Mouse (Mus musculus) embryonic facial prominence, embryonic 10.5 days (tissue): Measurements from ENCODE around the gene Inafm1. TPM values are rescaled to one million over a fixed set of nuclear protein-coding genes. Genes with fewer than 3 reads are reported as not detected.

Source experiments
- DNase-seq: peaks from one replicate; pipeline ENCODE4 v3.0.0-alpha.2; 2017; ENCODE audit warnings: low spot score
- H3K27ac ChIP-seq: fragments of 300-500 bp; sonication (generic); replicated peaks from 2 replicates; pipeline ENCODE4 v1.5.1; 2016; ENCODE audit warnings: mild to moderate bottlenecking
- H3K27me3 ChIP-seq: fragments of 300-500 bp; sonication (generic); replicated peaks from 2 replicates; pipeline ENCODE4 v1.6.1; 2016; ENCODE audit warnings: low read depth, mild to moderate bottlenecking; ENCODE audit not compliant: poor library complexity, severe bottlenecking
- H3K36me3 ChIP-seq: fragments of 300-500 bp; sonication (generic); replicated peaks from 2 replicates; pipeline ENCODE4 v1.6.1; 2016; ENCODE audit warnings: mild to moderate bottlenecking, moderate library complexity
- H3K4me1 ChIP-seq: fragments of 300-500 bp; sonication (generic); 2 replicates; pipeline ENCODE4 v1.6.1; 2016
- H3K4me3 ChIP-seq: fragments of 300-500 bp; sonication (generic); 2 replicates; pipeline ENCODE4 v1.5.1; 2016; ENCODE audit warnings: mild to moderate bottlenecking, moderate library complexity
- H3K9me3 ChIP-seq: fragments of 300-500 bp; sonication (generic); 2 replicates; pipeline ENCODE4 v1.6.1; 2016; ENCODE audit warnings: mild to moderate bottlenecking
- WGBS: fragments of 180-500 bp; shearing (Covaris S2); methylation state at CpG from one replicate; pipeline ENCODE4 v1.1.7; 2016; 5-methylcytosine and 5-hydroxymethylcytosine counted together
- polyA plus RNA-seq: library from polyadenylated mRNA; unstranded; fragments of >200 nt; fragmentation: Nextera tagmentation; extraction: Ambion mirVana; gene quantifications from 2 replicates; pipeline ENCODE4 v1.2.1, GENCODE M21; 2016

Gene Inafm1
- polyA plus RNA-seq, 1 experiment from 2014 or later: 9.1 TPM

GRCm38 (mm10) chr7:16244067-16244466 lies 29.4 kb downstream of the Inafm1 start, which contains the start of gene C5ar2:
C5ar2 (minus strand) TSS chr7:16244154.
- Histone ChIP-seq H3K27ac (no peak within 1 kb of the TSS), H3K36me3 (no peaks in the 10 kb centered on the region), H3K4me1 (peaks cover 3% of the 10 kb centered on the region; the same call in 1 of the 2 replicates), H3K4me3 (no peak within 1 kb of the TSS), H3K27me3 (no peaks in the 10 kb centered on the region), H3K9me3 (no peaks in the 10 kb centered on the region)
- no peak for DNase-seq
- 69% methylated on average over 5 of the region's 5 CpGs for WGBS

DNA sequence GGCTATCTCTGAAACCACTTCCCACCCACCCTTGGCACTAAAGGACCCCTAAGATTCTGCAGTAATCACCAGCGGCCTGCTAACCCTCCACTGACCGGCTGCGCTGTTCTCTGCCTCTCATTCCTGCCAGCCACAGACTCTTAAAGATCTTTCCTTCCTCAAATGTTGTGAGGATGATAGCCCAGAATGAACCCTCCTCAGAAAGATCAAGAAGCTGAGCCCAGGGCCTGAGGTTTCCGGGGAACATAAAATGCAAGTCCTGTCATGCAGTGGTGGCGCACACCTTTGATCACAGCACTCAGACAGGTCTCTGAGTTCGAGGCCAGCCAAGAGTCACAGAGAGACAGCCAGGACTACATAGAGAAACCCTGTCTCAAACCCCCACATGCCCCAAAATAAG lies 31.2 kb downstream of the Inafm1 start:
- Histone ChIP-seq H3K27ac (no peak overlapping the region), H3K36me3 (no peaks in the 10 kb centered on the region), H3K27me3 (no peaks in the 10 kb centered on the region), H3K4me3 (no peak overlapping the region), H3K9me3 (no peaks in the 10 kb centered on the region), H3K4me1 (peaks cover 3% of the 10 kb centered on the region; the same call in 1 of the 2 replicates)
- whole genome bisulfite sequencing: 88% methylated on average over 6 of the region's 6 CpGs
- no peak for DNase-seq

- Histone ChIP-seq H3K4me1 (peaks cover 3% of the 10 kb centered on the region; the same call in 1 of the 2 replicates), H3K27ac (no peak overlapping the region), H3K27me3 (no peaks in the 10 kb centered on the region), H3K36me3 (no peaks in the 10 kb centered on the region), H3K4me3 (no peak overlapping the region), H3K9me3 (no peaks in the 10 kb centered on the region)
- 47% methylated on average over 11 of the region's 11 CpGs for WGBS
- peak; percentile 30 for DNase-seq
These were observed 31.6 kb downstream of the Inafm1 start for GRCm38 (mm10) chr7:16241787-16242186.

DNA sequence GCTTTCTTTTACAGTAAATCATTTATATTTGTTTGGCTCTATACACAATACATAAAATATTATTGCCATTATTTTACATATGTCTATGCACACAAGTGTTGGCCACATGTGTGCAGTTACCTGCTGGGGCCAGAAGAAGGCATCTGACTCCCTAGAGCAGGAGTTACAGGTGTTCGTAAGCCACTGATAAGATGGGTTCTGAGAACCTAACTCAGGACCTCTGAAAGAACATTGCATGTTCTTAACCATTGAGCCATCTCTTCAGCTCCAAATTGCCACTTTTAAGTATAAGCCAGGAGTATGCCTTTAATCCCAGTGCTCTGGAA lies 32.5 kb downstream of the Inafm1 start:
- Histone ChIP-seq H3K36me3 (no peaks in the 10 kb centered on the region), H3K27ac (no peak overlapping the region), H3K9me3 (no peaks in the 10 kb centered on the region), H3K4me1 (peaks cover 3% of the 10 kb centered on the region; the same call in 1 of the 2 replicates), H3K27me3 (no peaks in the 10 kb centered on the region), H3K4me3 (no peak overlapping the region)
- no peak for DNase-seq
- WGBS: 98% methylated on average over 1 of the region's 1 CpGs

- H3K27ac ChIP-seq: no peak overlapping the region
- H3K36me3 ChIP-seq: no peaks in the 10 kb centered on the region
- H3K9me3 ChIP-seq: no peaks in the 10 kb centered on the region
- 0 out of 2 replicates have a peak, but pooled peaks cover 3% of the 10 kb centered on the region for H3K4me1 ChIP-seq
- no peak for DNase-seq
- no peaks in the 10 kb centered on the region for H3K27me3 ChIP-seq
- WGBS: 81% methylated on average over 7 of the region's 7 CpGs
- no peak overlapping the region for H3K4me3 ChIP-seq
These were observed 33.0 kb downstream of the Inafm1 start for GRCm38 (mm10) chr7:16240281-16240977.

DNA sequence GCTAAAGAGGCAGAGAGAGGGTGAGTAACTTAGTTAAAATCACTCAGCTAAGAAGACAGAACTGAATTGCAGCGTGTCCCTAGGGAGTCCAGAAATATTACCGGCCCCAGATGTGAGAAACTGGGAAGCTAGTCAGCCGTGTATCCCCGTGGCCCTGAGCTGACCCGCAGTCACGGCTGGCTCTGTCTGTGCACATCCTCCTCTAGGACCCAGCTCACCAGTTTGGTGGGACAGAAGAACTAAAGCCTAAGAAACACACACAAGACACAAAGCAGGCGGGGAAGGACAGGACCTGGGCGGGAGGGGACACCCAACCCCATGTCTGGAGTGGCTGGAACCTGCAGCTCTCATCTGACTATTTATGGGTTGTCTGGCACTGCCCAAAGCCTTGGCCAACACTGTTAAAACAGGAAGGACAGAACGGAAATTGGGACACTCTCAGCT lies 33.8 kb downstream of the Inafm1 start:
- WGBS: 64% methylated on average over 9 of the region's 9 CpGs
- no peaks in the 10 kb centered on the region for H3K36me3 ChIP-seq
- no peak overlapping the region for H3K27ac ChIP-seq
- DNase-seq: no peak
- no peaks in the 10 kb centered on the region for H3K27me3 ChIP-seq
- H3K4me1 ChIP-seq: 0 out of 2 replicates have a peak, but pooled peaks cover 3% of the 10 kb centered on the region
- no peaks in the 10 kb centered on the region for H3K9me3 ChIP-seq
- H3K4me3 ChIP-seq: no peak overlapping the region

- WGBS: 20% methylated on average over 5 of the region's 5 CpGs
- Histone ChIP-seq H3K9me3 (peaks cover 7% of the 10 kb centered on the region), H3K27me3 (no peaks in the 10 kb centered on the region), H3K4me1 (peaks cover 31% of the 10 kb centered on the region), H3K4me3 (0 out of 2 replicates have a peak overlapping the region, but pooled peaks have one; percentile 22), H3K27ac (peak overlapping the region; percentile 12; the same call in 1 of the 2 replicates), H3K36me3 (no peaks in the 10 kb centered on the region)
- DNase-seq: peak; percentile 74
These were observed 43.5 kb downstream of the Inafm1 start for GRCm38 (mm10) chr7:16229869-16230268.

Other genes starting within 250 kb of the Inafm1 start
- 8.9 and 9.2 TPM in 2 replicates for gene Bicra, start 225.7 kb downstream of the Inafm1 start, polyA plus RNA-seq
- 0.05 TPM in 1 of 2 replicates, not detected in the other for gene Zfp541, start 211.8 kb downstream of the Inafm1 start, polyA plus RNA-seq
- gene Napa, start 175.2 kb downstream of the Inafm1 start, polyA plus RNA-seq: 200 and 202 TPM in 2 replicates
- 25.8 and 26.7 TPM in 2 replicates for gene Kptn, start 153.7 kb downstream of the Inafm1 start, polyA plus RNA-seq
- 0.16 and 0.20 TPM in 2 replicates for gene Slc8a2, start 143.8 kb downstream of the Inafm1 start, polyA plus RNA-seq
- 55.5 and 67.7 TPM in 2 replicates for gene Meis3, start 98.5 kb downstream of the Inafm1 start, polyA plus RNA-seq
- 19.0 and 20.1 TPM in 2 replicates for gene Dhx34, start 51.6 kb downstream of the Inafm1 start, polyA plus RNA-seq
- gene C5ar2, start 29.5 kb downstream of the Inafm1 start, polyA plus RNA-seq: 0.05 and 0.09 TPM in 2 replicates
- gene C5ar1, start 14.1 kb downstream of the Inafm1 start, polyA plus RNA-seq: 0.54 and 0.64 TPM in 2 replicates
- gene Ccdc9, start 13.2 kb upstream of the Inafm1 start, polyA plus RNA-seq: 27.1 and 27.5 TPM in 2 replicates
- gene Bbc3, start 34.8 kb upstream of the Inafm1 start, polyA plus RNA-seq: 12.9 and 13.4 TPM in 2 replicates
- gene Sae1, start 114.2 kb upstream of the Inafm1 start, polyA plus RNA-seq: 479 and 497 TPM in 2 replicates
- gene Zc3h4, start 127.3 kb upstream of the Inafm1 start, polyA plus RNA-seq: 20.5 and 22.2 TPM in 2 replicates
- gene Tmem160, start 179.2 kb upstream of the Inafm1 start, polyA plus RNA-seq: 71.5 and 76.4 TPM in 2 replicates
- gene Npas1, start 204.1 kb upstream of the Inafm1 start, polyA plus RNA-seq: 0.98 and 1.4 TPM in 2 replicates